Mouse (Mus musculus): ENCODE results near the gene Cox20.
A peak's percentile ranks its signal among the peaks of the same experiment; 100 is the strongest.
"Not testable (repeated sequence)": the region's sequence is repeated elsewhere in the genome, so short reads cannot be mapped to it uniquely, and the experiment has no call there.

Cox20 gene

DNA sequence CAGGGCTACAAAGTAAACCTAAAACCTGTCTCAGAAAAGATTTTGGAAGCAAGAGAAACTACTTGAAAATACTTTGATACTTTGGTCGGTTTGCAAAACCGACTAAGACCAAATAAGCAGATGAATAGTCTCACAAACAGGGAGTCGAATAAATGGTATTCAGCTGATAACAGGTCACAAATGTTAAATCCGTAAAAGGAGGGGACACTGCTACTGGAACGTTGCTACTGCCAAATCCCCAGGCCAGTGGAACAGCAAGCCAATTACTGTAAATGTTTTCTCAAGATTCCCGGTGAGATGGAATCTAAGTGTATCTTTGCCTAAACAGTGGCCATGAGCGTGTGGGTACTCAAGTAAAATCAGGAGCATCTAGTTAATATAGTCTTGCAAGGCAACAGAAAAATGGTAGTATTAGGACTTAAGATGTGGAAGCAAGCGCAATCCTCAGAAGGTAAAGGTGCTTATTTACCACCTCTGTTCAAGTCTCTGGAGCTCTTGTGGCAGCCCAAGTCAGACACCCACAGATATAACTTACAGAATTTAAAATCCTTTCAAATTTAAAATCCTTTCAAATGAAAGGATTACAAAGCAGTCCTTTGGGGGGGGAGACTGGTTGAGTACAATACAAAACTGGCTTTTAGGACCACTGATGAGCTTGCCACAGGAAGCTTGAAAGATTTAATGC, 1.2 kb downstream of the Cox20 start:
- DNase-seq (ENCODE audit: low spot score in 2 of 2): no peak

DNA sequence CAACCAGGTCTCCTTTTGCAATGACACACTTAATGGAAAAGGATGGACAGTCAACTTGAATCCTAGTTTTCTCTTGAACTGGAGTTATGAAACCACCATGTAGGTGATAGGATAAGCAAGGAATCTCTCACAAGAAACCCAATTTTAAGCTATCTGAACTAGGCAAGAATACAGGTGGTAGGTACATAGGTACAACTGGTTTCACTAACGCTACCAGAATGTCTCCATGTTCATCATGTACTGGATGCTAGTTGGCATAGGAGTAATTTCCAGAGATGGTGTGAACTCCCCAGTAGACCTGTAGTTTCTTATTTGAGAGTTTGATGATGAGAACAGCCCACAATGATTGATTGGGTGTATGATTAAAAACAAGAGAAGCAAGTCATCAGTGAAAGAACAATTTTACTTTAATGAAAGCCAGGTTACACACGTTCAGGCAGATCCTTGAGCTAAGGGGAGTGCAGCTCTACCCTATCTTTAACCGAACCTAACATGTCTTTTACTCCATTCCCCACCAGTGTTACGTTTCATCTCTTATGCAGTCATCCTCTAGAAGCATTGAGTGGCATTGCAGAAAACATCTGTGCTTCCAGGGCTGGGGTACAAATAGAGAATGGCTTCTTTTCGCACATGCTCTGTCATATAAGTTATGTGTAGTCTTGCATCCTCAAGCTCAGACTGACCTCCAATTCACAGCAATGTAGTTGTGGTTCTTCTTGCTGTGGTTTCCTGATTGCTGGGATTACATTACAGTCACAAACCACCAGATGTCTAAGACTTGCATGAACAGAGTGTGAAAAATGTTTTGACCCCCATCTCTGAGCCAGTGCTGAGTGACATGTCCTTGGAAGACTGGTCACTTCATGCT, 2.0 kb downstream of the Cox20 start:
- DNase-seq (ENCODE audit: low spot score in 2 of 2): peak; percentile 29 to 56

DNA sequence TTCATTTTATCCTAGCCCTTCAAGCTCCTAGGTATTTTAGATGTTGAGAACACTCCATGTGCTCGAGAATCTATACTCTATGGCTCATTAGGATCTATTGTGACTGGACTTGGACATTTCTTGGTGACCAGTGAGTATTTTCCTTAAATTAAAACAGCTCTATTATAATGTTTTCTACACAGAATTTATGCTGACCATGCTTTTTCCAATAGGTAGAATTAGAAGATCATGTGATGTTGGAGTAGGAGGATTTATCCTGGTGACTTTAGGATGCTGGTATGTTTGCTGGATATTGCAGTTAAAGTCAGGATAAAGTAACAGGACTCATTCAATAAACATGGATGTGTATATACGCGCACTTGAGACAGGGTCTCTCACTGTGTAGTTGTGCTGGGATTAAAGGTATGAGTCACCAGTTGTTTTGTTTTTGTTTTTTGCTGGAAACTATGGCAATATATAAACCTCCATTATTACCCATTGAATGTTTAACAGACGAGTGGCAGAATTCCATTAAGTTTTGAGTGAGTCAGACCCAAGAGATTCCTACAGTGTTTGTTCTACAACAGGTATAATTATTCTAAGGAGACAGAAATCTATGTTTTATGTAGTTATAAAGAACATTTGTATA, 2.9 kb downstream of the Cox20 start:
- DNase-seq (ENCODE audit: low spot score in 2 of 2): no peak

DNA sequence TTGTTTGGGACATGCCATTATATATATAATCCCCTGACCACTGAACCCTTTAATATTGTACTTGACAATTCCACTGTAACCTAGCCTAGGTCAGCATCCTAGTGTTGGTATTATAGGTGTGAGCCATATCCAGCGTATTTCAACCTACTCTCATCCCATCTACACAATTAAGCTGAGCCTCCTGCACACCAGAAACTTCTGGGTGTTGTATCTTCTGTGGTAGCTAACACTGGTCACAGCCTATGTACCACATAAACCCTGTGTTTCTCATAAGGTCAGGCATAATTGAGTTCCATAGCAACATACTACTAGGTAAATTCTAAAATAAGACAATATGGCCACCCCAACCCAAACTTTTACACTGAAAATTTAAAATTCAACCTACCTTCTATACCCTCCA, 4.3 kb downstream of the Cox20 start:
- DNase-seq (ENCODE audit: low spot score in 2 of 2): no peak

DNA sequence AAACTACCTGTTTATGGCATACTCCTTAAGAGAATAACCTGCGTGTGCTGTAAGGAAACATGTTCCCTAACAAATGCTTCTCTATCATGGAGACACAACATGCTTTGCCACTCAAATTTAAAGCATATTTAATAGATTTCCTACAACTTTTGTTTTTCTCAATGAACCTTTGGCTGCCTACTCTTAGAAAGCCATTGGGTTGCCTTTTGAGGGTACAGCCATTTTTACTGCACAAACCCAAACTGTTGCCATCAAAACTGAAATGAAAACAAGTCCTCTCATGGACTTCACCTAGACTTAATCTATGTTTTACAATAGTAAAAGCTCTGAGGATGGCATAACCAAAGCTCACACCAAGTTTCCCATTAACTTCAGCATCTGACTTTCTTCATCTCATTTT, 5.6 kb downstream of the Cox20 start:
- no peak for DNase-seq (ENCODE audit: low spot score in 2 of 2)

DNA sequence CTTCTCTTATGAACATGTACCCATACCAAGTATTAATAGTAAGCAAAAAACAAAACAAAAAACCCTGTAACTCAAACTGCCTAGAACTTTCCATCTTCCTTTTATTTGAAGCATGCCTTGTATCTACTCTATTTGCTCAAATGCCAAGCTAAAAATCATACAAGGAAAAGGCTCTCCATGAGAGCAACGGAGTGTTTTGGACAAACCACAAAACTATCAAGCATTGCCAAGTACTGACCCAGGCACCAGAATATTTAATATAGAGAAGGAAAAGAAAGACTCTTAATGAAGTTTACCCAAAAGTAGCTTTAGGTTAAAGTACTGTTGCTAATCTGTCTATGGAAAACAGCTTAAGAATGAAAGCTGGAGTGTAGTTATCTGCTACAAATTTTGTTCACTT, 7.4 kb downstream of the Cox20 start:
- no peak for DNase-seq (ENCODE audit: low spot score in 2 of 2)

DNA sequence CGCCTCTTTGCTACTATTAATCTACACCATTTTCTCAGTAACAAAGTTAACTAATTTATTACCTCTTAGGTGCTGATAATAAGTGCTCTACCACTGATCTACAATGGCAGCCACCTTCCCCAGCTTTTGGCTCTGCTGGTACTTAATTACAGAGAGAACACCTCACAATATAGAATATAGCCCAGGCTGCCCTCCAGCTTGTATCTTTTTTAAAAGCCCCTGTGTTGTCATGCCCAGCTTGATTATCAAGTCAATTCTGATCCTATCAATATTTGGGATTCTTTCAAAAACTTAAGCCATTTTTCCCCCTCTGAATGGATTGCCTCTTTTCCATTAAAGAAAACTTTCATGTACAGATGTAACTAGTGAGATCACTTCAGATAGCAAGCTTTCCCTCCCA, 8.0 kb downstream of the Cox20 start:
- no peak for DNase-seq (ENCODE audit: low spot score in 2 of 2)

DNA sequence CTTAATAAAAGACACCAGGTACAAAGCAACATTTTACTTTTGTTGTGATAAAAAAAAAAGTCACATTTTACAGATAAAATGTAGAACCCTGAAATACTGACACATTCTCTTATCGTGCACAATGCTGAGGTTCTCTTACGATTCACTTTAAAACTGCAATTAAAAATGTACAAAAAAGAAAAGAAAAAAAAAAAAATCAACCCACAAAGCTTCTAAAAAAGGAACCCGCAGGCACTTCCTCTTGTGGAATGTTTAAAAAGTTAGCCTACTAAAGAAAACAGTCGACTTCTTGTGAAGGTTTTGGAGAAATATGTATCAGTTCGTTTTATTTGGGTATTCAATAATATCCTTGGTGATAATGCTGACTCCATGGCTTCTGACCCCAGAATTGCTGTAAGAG, 10.1 kb downstream of the Cox20 start:
- no peak for DNase-seq (ENCODE audit: low spot score in 2 of 2)

DNA sequence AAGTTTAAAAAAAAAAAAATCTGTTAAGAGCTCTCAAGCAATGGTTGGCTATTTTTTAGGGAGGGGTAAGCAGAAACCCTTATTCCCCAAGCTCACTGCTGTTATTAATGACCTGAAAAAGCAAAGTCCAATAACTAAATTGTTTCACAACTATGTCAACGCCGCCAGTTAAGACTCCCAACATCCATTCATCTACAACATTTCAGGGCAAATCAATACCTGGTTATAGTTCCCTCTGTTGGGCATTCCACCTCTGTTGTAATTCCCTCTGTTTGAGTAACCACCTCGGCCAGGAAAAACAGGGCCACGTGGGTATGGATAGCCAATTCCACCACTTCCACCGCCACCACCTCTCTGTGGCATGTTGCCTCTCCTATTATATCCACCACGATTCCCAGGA, 11.0 kb downstream of the Cox20 start:
- DNase-seq (ENCODE audit: low spot score in 2 of 2): no peak

DNA sequence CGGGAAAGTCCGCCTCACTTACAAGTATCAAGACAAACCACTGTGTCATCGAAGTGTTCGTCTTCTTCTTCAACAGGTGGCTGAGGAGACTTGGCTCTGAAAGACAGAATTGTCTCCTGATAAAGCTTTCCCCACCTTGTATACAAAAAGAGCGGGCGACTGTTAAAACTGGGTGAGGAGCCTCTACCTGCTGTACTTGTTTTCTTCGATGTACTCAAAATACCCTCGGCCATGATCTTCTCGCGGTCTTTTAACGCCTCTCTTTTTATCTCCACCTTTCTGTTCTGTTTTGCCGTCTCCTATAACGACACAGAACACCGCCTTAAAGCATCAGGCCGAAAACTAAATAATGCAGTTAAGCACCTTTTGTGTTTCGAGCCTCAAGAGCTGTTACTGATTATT, 16.9 kb downstream of the Cox20 start:
- DNase-seq (ENCODE audit: low spot score in 2 of 2): peak; percentile 44 to 48

DNA sequence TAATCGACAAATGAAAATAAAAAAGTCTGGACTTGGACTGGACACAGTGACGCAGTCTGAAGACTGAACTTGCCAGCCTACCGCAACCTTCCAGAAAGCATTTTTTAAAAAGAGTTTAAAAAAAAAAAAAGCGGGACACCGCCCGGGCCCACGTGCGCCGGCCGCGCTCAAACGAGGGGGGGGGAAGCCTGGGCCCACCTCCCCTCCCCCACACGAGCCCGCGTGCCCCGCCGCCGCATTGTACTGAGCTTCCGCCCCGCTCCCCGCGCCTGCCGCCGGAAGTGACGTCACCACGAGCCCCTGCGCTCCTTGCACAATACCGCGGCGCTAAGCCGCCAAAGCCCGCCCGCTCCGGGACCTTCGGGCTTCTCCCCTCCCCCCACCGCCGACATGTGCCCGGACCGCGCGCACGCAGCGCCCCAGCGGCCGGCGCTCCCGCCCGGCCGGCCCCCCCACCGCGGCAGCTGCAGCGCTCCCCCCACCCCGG, 17.4 kb downstream of the Cox20 start:
- peak; percentile 87 to 92 for DNase-seq (ENCODE audit: low spot score in 2 of 2)

DNA sequence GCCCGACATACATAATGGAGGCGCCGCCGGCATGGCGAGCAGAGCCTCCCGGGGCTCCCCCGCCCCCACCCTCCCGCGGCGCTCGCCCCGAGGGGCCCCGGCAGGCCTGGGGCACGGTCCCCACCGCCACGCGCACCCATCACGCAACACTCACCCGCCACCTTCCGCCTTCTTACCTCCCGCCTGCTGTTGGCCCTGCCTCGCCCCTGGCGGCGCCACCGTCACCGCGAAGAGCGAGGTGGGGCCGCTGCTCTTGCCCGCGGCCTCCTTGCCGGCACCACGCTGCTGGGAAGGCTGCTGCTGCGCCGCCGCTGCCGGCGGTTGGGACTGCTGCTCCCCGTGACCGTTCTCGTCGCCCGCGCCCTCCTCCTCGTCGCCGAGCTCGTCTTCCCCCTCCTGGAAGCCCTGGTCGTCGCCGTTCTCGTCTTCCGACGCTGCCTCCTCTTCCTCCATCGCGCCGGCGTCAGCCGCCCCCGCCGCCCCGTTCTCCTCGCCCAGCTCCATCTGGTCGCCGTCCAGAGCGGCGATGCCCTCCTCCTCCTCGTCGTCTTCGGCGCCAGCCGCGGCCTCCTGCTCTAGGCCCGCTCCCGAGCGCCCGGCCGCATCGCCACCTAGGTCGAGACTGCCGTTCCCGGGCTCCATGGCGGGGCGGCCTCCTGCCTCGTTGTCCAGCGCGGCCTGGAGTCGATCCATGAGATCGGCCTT, 18.0 kb downstream of the Cox20 start:
- DNase-seq (ENCODE audit: low spot score in 2 of 2): peak in 1 of 2 experiments; percentile 62

DNA sequence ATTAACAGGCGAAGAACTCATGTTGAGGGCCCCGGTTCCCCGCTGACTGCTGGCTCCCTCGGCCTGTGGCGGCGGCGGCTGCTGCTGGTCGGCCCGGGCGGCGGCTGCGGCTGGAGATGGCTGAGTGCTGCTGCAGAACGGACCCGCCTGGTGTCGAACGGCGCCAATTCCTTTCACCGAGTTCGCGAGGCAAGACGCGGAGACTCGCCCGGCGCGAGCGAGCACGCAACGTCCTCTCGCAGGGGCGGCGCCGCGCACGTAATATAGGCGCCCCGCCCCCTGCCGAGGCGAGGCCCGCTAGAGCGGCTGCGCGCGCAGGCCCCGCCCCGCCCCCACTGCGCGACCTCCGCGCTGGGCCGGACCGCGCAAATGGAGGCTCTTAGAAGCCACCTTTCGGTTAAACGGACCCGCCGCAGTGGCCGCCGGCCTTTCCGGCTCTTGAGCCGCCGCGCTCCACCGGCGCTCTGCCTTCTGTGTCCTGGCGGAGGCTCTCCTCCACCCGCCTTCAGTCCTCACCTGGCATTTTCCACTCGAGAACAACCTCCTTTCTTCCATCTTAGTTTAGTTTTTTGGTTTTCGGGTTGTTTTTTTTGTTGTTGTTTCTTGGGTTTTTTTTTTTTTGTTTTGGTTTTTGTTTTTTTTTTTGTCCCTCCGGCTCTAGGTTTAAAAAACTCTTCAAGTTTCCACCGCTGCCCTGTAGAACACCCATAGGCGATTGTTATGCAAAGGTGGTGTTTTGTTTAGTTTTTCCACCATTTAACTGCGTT, 18.8 kb downstream of the Cox20 start, which contains the start of gene Hnrnpu:
TSS of gene Hnrnpu (minus strand) at position 247 of the 767 bp plus-strand sequence.
- peak; percentile 89 to 93 for DNase-seq (ENCODE audit: low spot score in 2 of 2)

DNA sequence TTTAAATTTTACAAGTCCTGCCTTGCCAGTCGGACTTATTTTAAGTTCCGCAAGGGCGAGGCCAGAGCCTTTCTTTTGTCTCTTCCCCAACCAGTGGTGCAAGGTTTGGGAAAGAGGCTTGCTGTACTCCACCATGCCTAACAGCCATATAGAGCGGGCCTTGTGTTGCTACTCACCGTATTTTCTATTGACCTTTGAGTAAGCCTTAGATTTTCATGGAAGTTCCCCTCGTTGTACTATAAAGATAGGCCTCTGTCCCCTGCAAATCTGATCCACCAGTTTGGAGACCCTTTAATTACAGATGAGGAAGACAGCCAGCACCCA, 19.4 kb downstream of the Cox20 start:
- peak; percentile 19 to 22 for DNase-seq (ENCODE audit: low spot score in 2 of 2)

DNA sequence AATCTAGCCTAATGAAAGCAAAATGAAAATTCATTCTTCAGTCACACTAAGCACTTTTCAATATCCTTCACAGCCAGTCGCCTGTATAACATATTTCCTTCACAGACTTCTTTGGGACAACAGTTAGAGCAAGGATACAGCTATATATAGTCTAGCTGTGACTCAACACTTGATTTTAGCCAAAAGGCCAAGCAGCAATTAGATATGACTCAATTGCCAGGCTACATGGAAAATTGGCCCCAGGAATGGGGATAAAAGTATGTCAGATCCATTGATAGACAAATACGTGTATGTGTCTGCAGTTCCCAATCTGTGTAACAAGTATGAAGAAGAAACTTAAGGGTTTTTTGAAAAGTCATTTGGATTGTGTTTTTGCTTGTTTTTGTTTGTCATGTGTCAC, 21.3 kb downstream of the Cox20 start:
- DNase-seq (ENCODE audit: low spot score in 2 of 2): no peak

DNA sequence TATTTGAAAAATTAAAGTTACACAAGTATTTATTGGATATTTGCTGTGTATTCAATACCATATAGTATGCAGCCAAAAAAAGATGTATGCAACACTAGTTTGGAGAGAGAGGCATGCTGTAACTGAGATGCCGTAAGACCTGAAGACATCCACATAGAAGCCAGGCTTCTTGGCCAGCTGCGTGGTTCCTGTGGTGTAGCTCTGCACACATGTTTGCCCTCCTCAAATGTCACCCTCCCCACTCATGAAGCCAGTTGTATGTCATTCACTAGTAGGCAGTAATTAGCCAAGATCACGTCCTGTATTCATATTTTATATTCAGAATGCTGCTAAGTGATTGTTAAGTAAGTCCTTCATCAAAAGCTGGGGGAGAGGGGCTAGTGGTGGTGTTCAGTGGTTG, 22.5 kb downstream of the Cox20 start:
- DNase-seq (ENCODE audit: low spot score in 2 of 2): no peak

DNA sequence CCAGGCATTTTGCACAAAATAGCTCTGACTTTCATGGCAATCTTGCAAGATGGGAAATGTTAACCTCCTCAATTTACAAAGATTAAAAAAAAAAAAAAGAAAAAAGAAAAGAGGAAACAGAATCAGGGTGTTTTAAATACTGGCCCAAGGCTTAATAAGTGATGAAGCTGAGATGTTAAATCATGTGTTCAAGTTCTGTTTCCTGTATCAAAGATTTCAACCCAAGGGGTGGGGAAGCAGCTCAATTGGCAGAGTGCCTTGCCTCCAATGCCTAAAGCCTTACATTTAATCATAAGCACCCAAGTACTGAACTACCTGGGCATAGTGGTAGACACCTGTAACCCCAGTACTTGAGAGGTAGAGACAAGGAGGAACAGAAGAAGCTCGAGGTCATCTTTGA, 23.1 kb downstream of the Cox20 start:
- no peak for DNase-seq (ENCODE audit: low spot score in 2 of 2)

DNA sequence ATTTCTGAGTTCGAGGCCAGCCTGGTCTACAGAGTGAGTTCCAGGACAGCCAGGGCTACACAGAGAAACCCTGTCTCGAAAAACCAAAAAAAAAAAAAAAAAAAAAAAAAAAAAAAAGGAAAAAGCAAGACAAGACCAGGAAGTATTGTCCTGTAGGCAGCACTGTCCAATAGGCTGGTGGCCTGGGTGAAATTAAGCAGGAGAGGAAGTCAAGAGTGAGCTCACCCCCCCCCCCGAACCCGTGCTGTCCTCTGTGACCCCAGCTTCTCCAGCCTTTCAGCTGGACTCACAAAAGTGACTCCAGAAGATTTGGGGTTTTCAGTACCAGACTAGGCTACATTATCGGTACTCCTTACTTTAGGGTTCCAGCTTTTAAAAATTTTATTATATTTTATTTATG, 23.7 kb downstream of the Cox20 start:
- DNase-seq (ENCODE audit: low spot score in 2 of 2): no peak

DNA sequence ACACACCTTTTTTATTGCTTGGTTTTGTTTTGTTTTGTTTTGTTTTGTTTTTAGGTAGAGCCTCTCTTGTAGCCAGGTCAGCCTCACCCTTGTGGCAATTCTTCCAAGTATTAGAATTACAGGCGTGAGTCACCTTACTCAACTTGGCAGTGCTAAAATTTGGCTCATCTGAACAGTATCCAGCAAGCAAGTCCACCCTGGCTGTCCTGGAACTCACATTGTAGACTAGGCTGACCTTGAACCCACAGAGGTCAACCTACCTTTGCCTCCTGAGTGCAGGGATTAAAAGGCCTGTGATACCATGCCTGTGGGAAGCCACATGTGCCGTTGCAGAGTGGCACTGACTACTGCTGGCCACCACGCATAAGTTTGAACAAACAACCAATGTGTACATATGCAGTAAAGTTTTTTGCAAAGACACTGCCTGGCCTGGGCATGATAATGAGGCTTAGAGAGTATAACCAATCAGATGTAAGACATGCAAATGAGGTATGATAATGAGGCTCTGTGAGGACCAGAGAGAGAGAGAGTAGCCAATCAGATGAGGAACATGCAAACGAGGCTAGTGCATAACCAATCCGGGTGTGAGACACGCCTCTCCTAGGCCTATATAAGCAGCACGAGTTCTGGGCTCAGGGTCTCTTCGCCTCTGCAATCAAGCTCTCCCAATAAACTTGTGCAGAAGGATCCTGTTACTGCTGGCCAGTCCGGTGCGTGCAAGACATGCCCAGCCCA, 25.3 kb downstream of the Cox20 start:
- not testable (repeated sequence) for DNase-seq (ENCODE audit: low spot score in 2 of 2)

DNA sequence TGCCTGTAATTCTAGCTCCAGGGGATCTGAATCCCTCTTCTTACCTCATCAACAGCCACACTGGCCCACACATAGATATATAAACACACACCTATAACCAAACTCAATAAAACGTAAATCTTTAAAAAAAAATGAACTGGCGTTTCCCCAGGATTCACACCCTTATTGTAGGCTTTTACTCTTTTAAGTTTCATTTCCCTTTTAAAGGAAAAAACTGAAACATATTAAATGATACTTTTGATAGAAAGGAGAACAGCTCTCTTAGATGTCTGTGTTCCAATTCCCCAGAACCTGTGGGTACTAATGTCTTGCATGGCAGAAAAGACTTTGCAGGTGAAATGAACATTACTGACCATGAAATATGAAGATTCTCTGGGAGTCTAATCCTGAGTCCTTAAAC, 31.9 kb downstream of the Cox20 start:
- no peak for DNase-seq (ENCODE audit: low spot score in 2 of 2)

DNA sequence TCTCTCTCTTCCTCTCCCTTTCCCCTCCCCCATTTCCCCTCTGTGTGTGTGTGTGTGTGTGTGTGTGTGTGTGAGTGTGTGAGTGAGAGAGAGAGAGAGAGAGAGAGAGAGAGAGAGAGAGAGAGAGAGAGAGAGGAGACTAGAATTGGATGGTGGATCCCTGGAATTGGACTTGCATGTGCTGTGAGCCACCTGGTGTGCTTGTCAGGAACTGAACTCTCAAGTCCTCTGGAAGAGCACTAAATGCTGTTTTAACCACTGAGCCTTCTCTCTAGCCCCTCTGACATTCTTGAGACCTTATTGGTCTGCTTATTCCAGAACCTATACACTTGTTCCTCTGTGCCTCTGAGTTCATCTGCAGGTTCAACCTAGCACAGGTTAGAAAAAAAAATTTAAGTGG, 32.7 kb downstream of the Cox20 start:
- DNase-seq (ENCODE audit: low spot score in 2 of 2): no peak

Measured in natural killer cell, adult 2 months (primary cell).